Mouse (Mus musculus): ENCODE results near the gene Kctd3. TPM values are rescaled to one million over a fixed set of nuclear protein-coding genes. Genes with fewer than 3 reads are reported as not detected.
A peak's percentile ranks its signal among the peaks of the same experiment; 100 is the strongest.

Kctd3 gene
- polyA plus RNA-seq, 1 experiment from 2014 or later, result 45.9 TPM

GRCm38 (mm10) chr1:188946849-188947248, 60.8 kb downstream of the Kctd3 start:
- Histone ChIP-seq H3K36me3 (ENCODE audit: insufficient read depth) (no peaks in the 10 kb centered on the region), H3K27ac (ENCODE audit: low read depth) (no peak overlapping the region), H3K4me2 (no peak overlapping the region), H3K9me3 (ENCODE audit: low read depth, low read length) (no peaks in the 10 kb centered on the region), H3K9ac (no peak overlapping the region), H3K27me3 (ENCODE audit: insufficient read depth, low read length) (no peaks in the 10 kb centered on the region), H3K4me1 (ENCODE audit: insufficient read depth) (peaks cover 9% of the 10 kb centered on the region; the same call in 1 of the 2 replicates), H3K4me3 (ENCODE audit: low read depth, low read length) (no peak overlapping the region)
- DNase-seq, result no peak
- WGBS, result 81% methylated on average over 11 of the region's 11 CpGs
- no peak for ATAC-seq (ENCODE audit: insufficient read depth)
- no peak for TF ChIP-seq CTCF (IDR thresholded peaks at IDR 0.05; ENCODE audit: low read depth)

DNA sequence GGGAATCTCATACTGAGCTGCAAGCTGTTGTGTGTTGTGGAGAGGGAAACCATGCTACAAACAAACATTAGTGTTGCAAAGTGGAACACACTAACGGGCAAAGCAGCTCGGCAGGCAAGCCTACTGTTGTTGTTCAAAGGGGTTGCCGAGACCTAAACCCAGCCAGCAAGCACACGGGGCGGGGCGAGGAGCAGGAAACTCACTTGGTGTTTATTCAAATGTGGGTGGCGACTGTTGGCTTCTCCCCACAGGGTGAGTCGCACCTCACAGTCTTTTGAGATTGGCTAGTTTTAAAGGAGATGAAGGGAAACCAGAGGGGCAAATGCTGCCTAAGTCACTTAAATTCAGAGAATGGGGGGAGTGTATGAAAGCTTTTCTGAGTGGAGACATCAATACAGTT, 62.3 kb downstream of the Kctd3 start:
- DNase-seq, result peak; percentile 39
- H3K9ac ChIP-seq, result no peak overlapping the region
- peaks cover 3% of the 10 kb centered on the region; the same call in 1 of the 2 replicates for H3K4me1 ChIP-seq (ENCODE audit: insufficient read depth)
- ATAC-seq (ENCODE audit: insufficient read depth), result no peak
- H3K4me2 ChIP-seq, result peak overlapping the region; percentile 16; the same call in 1 of the 2 replicates
- H3K36me3 ChIP-seq (ENCODE audit: insufficient read depth), result no peaks in the 10 kb centered on the region
- WGBS, result 14% methylated on average over 8 of the region's 8 CpGs
- no peaks in the 10 kb centered on the region for H3K27me3 ChIP-seq (ENCODE audit: insufficient read depth, low read length)
- H3K4me3 ChIP-seq (ENCODE audit: low read depth, low read length), result no peak overlapping the region
- H3K9me3 ChIP-seq (ENCODE audit: low read depth, low read length), result no peaks in the 10 kb centered on the region
- no peak for TF ChIP-seq CTCF (IDR thresholded peaks at IDR 0.05; ENCODE audit: low read depth)
- no peak overlapping the region for H3K27ac ChIP-seq (ENCODE audit: low read depth)

GRCm38 (mm10) chr1:188937246-188937780, 70.3 kb downstream of the Kctd3 start:
- Histone ChIP-seq H3K27ac (ENCODE audit: low read depth) (no peak overlapping the region), H3K4me3 (ENCODE audit: low read depth, low read length) (no peak overlapping the region), H3K4me2 (no peak overlapping the region), H3K4me1 (ENCODE audit: insufficient read depth) (no peaks in the 10 kb centered on the region), H3K9ac (no peak overlapping the region), H3K9me3 (ENCODE audit: low read depth, low read length) (no peaks in the 10 kb centered on the region), H3K27me3 (ENCODE audit: insufficient read depth, low read length) (no peaks in the 10 kb centered on the region), H3K36me3 (ENCODE audit: insufficient read depth) (no peaks in the 10 kb centered on the region)
- no peak for TF ChIP-seq CTCF (IDR thresholded peaks at IDR 0.05; ENCODE audit: low read depth)
- DNase-seq (no peak), ATAC-seq (ENCODE audit: insufficient read depth) (no peak)
- WGBS, result 86% methylated on average over 14 of the region's 14 CpGs
